Mouse (Mus musculus) C2C12 (cell line): ENCODE measurements around the gene Rpl29.

Experiments used
- CEBPB ChIP-seq: IDR thresholded peaks from one replicate; pipeline ENCODE4 v1.6.1; 2011; ENCODE audit warnings: low read depth, mild to moderate bottlenecking, control low read depth, moderate library complexity
- CTCF ChIP-seq: IDR thresholded peaks from one replicate; pipeline ENCODE4 v1.5.1; 2011; ENCODE audit not compliant: control insufficient read depth, insufficient read depth, insufficient read length
- FOSL1 ChIP-seq: IDR thresholded peaks from one replicate; pipeline ENCODE4 v1.8.0; 2011; ENCODE audit warnings: mild to moderate bottlenecking, low read length; ENCODE audit not compliant: poor library complexity, insufficient read depth, severe bottlenecking
- MAX ChIP-seq: IDR thresholded peaks from one replicate; pipeline ENCODE4 v1.6.1; 2011; ENCODE audit warnings: mild to moderate bottlenecking, control low read depth
- MYOG ChIP-seq: IDR thresholded peaks from one replicate; pipeline ENCODE4 v1.6.1; 2011; ENCODE audit not compliant: control insufficient read depth, insufficient read length; ENCODE audit errors: extremely low read depth
- USF1 ChIP-seq: IDR thresholded peaks from one replicate; pipeline ENCODE4 v1.6.1; 2011; ENCODE audit warnings: low read depth, mild to moderate bottlenecking, control low read depth, moderate library complexity

DNA sequence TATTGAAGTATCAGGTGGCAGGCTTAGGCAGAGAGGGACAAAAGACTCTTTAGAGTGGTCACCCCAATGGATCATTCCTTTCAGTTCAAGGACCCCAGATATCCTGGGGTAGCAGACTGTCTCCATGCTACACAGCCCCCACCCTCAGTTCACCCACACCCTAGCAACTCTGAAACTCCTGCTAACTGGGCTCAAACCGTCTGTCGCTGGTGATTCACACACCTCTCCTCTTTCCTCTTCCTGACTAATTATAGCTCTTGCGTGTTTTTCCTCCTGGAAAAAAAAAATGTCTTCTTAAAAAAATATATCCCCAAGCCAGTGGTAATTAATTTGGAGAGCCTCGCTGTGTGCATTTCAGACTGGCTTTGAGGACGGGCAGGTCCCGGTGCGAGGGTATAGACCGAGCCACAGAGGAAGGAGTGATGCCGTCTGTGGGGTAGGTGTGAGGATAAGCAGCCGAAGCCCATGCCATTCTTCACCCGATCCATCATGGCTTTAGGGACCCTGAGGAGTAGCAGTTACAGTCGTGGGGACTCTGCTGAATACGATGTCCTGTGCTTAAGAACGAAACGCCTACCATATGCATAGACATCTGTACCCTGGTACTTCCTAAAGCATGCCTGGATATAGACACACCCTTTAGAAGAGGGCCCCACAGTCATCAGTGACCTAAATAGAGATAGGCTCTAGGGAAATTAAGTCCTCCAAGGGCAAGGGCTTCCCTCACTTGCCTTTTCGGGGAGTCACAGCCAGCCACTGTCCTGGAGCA lies 26.5 kb upstream of the Rpl29 start:
- no peak for TF ChIP-seq MYOG
- TF ChIP-seq FOSL1 = no peak
- TF ChIP-seq CTCF = no peak
- no peak for TF ChIP-seq CEBPB
- TF ChIP-seq USF1 = no peak
- TF ChIP-seq MAX = no peak
